Mouse (Mus musculus) adrenal gland, postnatal 25 days (tissue): ENCODE data around the gene Edrf1. TPM values are rescaled to one million over a fixed set of nuclear protein-coding genes. Genes with fewer than 3 reads are reported as not detected.
"Not testable (repeated sequence)": the region's sequence is repeated elsewhere in the genome, so short reads cannot be mapped to it uniquely, and the experiment has no call there.

Experiments
- DNase-seq: peaks from one replicate; pipeline ENCODE4 v3.0.0; 2021; ENCODE audit warnings: mixed read lengths
- total RNA-seq: library from RNA; stranded (reverse); gene quantifications from 2 replicates; pipeline ENCODE4 v1.2.3, GENCODE M21; 2021

The Edrf1 gene
- total RNA-seq, 1 experiment from 2014 or later, result 20.7 TPM

DNA sequence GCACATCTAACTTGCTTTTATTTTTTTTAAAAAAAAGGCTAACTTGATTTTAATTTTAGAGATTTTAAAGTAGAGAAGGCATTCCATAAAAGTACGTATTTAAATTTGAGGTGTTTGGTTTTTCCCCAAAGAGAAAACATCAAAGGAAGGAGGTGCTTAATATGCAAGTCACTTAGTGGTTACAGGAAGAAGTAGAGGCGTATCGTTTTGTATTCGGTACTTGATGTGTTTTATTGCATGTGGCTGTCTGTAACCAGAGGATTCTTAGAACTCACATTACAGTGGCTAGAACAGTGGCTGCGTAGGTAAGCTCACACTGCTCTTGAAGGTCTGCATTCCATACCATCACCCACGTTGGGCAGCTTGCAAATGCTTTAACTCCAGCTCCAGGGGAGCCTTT lies 8.4 kb downstream of the Edrf1 start:
- DNase-seq, result no peak

DNA sequence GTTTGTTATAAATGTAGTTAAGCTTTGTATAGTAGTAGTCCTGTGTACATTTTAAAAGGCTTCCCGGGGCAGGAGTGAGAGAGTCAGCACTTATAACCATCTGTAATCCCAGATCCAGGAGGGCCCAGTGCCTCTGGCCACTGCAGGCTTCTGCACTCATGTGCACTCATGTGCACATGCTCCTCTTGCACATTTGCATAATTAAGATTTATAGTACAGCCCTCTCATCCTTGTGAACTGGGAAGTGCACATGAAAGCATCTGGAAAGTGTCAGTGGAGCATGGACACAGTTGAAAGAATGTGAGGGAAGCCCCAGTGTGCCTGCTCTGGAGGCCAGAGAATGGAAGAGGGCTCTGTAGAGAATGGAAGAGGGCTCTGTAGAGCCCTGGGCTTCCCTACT lies 25.1 kb downstream of the Edrf1 start:
- no peak for DNase-seq

- no peak for DNase-seq
Measured at GRCm38 (mm10) chr7:133669071-133669470, 31.7 kb downstream of the Edrf1 start.

DNA sequence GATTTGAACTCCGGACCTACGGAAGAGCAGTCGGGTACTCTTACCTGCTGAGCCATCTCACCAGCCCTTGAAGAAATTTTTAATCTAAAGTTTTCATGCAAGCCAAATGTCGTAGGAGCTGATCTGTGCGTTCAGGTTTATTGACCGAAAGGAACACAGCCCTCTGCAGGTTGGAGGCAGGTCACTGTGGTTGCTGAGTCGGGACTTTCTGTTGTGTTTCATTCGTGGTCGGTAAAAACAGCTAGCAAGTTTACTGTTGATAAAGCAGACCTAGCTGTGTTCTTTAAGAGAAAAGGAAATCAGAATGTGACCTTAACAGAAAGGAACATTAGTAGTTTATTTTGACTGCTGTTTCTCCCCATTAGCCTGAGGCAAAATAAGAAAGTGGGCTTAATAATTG lies 32.6 kb downstream of the Edrf1 start:
- DNase-seq, result no peak

- DNase-seq, result no peak
Measured at GRCm38 (mm10) chr7:133670846-133671245, 33.5 kb downstream of the Edrf1 start.

GRCm38 (mm10) chr7:133676002-133676401 lies 38.7 kb downstream of the Edrf1 start:
- no peak for DNase-seq

DNA sequence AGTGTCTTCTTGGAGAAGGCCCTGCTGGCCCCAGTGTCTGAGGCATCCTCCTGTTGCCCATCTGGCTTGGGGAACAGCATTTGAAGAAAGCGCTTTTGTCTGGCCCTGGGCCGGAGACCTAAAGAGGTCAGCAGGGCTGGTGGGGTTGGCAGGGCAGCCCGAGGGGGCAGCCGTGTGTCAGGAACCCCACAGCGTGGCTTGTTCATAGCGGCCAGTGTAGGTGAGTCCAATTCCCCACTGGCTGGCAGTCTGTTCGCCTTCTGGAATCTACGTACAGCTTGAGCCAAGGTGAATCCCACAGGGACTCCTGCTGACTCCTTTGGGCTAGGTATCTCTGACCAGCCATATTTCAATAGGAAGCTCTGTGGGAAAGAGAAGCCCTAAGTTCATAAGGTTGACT lies 41.4 kb downstream of the Edrf1 start:
- DNase-seq, result no peak

GRCm38 (mm10) chr7:133679439-133679838 lies 42.1 kb downstream of the Edrf1 start:
- DNase-seq, result peak; percentile 39

GRCm38 (mm10) chr7:133679961-133680360 lies 42.6 kb downstream of the Edrf1 start, which contains the start of gene Mmp21:
Mmp21 (minus strand) TSS chr7:133680061.
- no peak for DNase-seq

DNA sequence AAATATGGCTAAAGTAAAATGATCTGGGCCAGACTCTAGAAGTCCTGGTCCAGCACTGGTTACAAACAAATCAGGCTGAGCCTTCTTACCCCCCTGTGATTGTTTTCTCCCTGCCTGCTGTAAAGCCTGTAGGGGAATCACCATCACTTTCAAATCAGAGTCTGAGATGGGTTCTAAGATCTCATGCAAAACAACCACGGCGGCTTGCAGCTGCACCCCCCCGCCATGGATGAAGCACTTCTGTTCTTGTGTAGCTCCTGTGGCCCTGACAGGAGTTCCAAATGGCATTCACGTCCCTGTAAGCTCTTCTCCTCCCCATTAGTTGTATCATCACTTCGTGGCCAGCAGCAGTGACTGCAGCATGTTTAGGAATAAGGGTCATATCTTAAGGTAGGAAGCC lies 46.3 kb downstream of the Edrf1 start:
- no peak for DNase-seq

DNA sequence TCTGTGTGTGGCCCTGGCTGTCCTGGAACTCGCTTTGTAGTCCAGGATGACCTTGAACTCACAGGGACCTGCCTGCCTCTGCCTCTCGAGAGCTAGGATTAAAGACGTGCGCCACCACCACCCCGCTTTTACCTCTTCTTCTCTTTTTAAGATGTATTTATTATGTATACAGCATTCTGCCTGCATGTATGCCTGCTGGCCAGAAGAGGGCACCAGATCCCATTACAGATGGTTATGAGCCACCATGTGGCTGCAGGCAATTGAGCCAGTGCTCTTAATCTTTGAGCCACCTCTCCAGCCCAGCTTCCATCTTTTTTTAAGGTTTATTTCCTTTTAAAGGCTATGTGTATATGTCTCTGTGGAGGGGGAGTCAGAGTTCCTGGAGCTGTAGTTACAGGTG lies 46.8 kb downstream of the Edrf1 start:
- DNase-seq, result no peak

DNA sequence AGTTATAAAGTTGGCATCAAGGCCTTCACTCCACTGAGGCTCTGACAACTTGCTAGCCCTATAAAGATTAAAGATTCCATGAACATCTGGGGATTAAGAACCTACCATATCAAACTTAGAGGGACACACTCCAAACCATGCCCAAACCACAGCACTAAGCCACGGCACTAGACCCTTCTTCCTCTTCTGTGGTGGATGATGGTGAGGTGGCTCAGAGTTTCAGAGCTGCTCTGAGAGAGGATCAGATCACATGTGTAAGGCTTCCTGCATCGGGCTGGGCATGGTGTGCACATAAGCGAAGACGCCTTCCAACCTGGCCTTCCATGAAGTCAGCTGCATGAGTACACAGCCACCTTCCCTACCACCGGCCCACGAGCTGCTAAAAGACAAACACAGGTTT lies 47.4 kb downstream of the Edrf1 start:
- DNase-seq, result no peak

DNA sequence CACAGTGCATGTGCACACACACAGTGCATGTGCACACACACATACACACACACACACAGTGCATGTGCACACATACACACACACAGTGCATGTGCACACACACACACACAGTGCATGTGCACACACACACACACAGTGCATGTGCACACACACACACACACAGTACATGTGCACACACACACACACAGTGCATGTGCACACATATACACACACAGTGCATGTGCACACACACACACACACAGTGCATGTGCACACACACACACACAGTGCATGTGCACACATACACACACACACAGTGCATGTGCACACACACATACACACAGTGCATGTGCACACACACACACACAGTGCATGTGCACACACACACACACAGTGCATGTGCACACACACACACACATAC lies 48.3 kb downstream of the Edrf1 start:
- DNase-seq, result not testable (repeated sequence)

- no peak for DNase-seq
Measured at GRCm38 (mm10) chr7:133698021-133698709, 60.8 kb downstream of the Edrf1 start.

- no peak for DNase-seq
Measured at GRCm38 (mm10) chr7:133699885-133700284, 62.5 kb downstream of the Edrf1 start.

DNA sequence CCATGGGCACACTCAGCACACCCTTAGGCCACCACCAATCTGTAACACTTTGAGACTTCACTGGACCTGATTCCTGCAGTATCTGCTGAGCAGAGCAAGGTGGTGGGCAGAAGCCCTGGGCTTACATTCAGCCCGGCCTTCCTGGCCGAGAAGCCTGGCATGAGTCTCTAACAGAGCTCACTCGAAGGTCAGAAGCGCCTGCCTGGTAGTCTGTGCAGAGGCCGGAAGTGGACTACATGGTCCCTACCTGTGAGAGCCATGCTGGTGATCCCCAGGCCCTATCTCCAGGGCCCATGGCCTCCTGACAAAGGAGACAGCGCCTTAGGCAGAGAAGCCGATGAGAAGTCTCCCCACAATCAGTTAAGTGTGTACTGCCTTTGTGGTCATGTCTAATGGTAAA lies 64.0 kb downstream of the Edrf1 start:
- DNase-seq, result no peak

- no peak for DNase-seq
Measured at GRCm38 (mm10) chr7:133702333-133702732, 65.0 kb downstream of the Edrf1 start.

DNA sequence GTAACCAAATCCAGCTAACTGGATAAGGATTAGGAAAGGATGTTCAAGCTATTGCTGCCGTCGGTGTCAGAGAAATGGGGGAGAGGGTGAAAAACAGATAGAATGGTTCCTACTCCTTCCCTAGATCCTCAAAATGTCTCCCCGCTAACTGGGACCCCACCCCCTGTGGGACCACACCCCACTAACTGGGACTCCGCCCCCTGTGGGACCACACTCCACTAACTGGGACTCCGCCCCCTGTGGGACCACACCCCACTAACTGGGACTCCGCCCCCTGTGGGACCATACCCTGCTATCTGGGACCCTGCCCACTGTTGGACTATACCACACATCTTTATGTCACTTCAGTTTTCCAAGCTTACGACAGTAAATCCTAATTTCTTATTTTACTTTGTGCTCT lies 66.6 kb downstream of the Edrf1 start:
- no peak for DNase-seq

- no peak for DNase-seq
Measured at GRCm38 (mm10) chr7:133707301-133707700, 70.0 kb downstream of the Edrf1 start.

DNA sequence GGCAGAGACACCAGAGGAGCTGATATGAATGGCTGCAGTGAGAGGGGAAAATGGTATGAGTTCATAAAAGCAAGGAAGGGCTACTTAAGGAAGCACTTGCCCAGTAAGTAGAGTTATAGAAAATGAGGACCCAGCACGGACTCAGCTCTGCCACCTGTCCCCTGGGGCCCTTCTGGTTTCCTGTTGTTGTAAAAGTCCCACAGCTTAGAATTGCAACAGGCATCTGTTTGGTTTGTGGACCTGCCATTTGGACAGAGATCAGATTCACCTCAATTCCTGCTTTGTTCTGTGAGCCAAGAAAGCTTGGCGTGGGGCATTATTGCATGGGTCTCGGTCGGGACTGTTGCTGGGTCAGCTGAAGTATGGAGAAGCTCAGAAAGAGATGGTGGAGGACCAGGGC lies 78.0 kb downstream of the Edrf1 start:
- DNase-seq, result peak; percentile 4

GRCm38 (mm10) chr7:133718580-133718979 lies 81.2 kb downstream of the Edrf1 start:
- no peak for DNase-seq

GRCm38 (mm10) chr7:133720616-133721015 lies 83.3 kb downstream of the Edrf1 start:
- no peak for DNase-seq
